Mouse (Mus musculus) intestine, embryonic 16.5 days (tissue): Measurements from ENCODE around the gene Gm17349. TPM values are rescaled to one million over a fixed set of nuclear protein-coding genes. Genes with fewer than 3 reads are reported as not detected.

Experiments used
- ATAC-seq: fragments of 200-750 bp; cut with Nextera tagmentation; 2 replicates; pipeline ENCODE4 v1.8.0; 2017; ENCODE audit warnings: moderate TSS enrichment, moderate library complexity
- H3K27ac ChIP-seq: fragments of 300-500 bp; sonication (generic); 2 replicates; pipeline ENCODE4 v1.5.1; 2014; ENCODE audit warnings: mild to moderate bottlenecking, low read length
- H3K27me3 ChIP-seq: fragments of 300-500 bp; sonication (generic); replicated peaks from 2 replicates; pipeline ENCODE4 v1.6.1; 2014; ENCODE audit warnings: low read length, control low read depth, mixed read lengths; ENCODE audit not compliant: control insufficient read depth, insufficient read depth
- H3K36me3 ChIP-seq: fragments of 300-500 bp; sonication (generic); 2 replicates; pipeline ENCODE4 v1.6.1; 2014; ENCODE audit warnings: low read length, control low read depth; ENCODE audit not compliant: control insufficient read depth, insufficient read depth
- H3K4me1 ChIP-seq: fragments of 300-500 bp; sonication (generic); 2 replicates; pipeline ENCODE4 v1.6.1; 2014; ENCODE audit warnings: low read length, control low read depth, mixed read lengths; ENCODE audit not compliant: control insufficient read depth, insufficient read depth
- H3K4me2 ChIP-seq: fragments of 300-500 bp; sonication (generic); 2 replicates; pipeline ENCODE4 v1.6.1; 2014; ENCODE audit warnings: low read depth, low read length, control low read depth
- H3K4me3 ChIP-seq: fragments of 300-500 bp; sonication (generic); 2 replicates; pipeline ENCODE4 v1.5.1; 2014; ENCODE audit warnings: mild to moderate bottlenecking, low read length
- H3K9ac ChIP-seq: fragments of 300-500 bp; sonication (generic); 2 replicates; pipeline ENCODE4 v1.6.1; 2014; ENCODE audit warnings: low read depth, low read length
- H3K9me3 ChIP-seq: fragments of 300-500 bp; sonication (generic); 2 replicates; pipeline ENCODE4 v1.6.1; 2016; ENCODE audit warnings: low read length, control low read depth; ENCODE audit not compliant: control insufficient read depth
- WGBS: fragments of 180-500 bp; shearing (Covaris S2); extraction: QIAGEN DNeasy Blood & Tissue Kit; methylation state at CpG from one replicate; pipeline ENCODE4 v1.1.7; 2014; 5-methylcytosine and 5-hydroxymethylcytosine counted together
- polyA plus RNA-seq: library from polyadenylated mRNA; unstranded; fragments of >200 nt; fragmentation: Nextera tagmentation; extraction: Ambion mirVana; gene quantifications from 2 replicates; pipeline ENCODE4 v1.2.1, GENCODE M21; 2015

Gene Gm17349
- polyA plus RNA-seq, 1 experiment from 2014 or later = not detected

DNA sequence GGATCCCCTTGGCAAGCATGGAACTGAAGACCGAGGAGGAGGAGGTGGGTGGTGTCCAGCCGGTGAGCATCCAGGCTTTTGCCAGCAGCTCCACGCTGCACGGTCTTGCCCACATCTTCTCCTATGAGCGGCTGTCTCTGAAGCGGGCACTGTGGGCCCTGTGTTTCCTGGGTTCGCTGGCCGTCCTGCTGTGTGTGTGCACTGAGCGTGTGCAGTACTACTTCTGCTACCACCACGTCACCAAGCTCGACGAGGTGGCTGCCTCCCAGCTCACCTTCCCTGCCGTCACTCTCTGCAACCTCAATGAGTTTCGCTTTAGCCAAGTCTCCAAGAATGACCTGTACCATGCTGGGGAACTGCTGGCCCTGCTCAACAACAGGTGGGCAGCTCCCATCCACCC lies 33.5 kb downstream of the Gm17349 start:
- ATAC-seq = no peak
- no peak overlapping the region for H3K9ac ChIP-seq
- no peaks in the 10 kb centered on the region for H3K36me3 ChIP-seq
- H3K9me3 ChIP-seq = no peaks in the 10 kb centered on the region
- no peak overlapping the region for H3K27ac ChIP-seq
- H3K4me2 ChIP-seq = no peak overlapping the region
- H3K4me3 ChIP-seq = no peak overlapping the region
- WGBS = 72% methylated on average over 14 of the region's 14 CpGs
- peaks cover 29% of the 10 kb centered on the region for H3K27me3 ChIP-seq
- peaks cover 12% of the 10 kb centered on the region for H3K4me1 ChIP-seq

DNA sequence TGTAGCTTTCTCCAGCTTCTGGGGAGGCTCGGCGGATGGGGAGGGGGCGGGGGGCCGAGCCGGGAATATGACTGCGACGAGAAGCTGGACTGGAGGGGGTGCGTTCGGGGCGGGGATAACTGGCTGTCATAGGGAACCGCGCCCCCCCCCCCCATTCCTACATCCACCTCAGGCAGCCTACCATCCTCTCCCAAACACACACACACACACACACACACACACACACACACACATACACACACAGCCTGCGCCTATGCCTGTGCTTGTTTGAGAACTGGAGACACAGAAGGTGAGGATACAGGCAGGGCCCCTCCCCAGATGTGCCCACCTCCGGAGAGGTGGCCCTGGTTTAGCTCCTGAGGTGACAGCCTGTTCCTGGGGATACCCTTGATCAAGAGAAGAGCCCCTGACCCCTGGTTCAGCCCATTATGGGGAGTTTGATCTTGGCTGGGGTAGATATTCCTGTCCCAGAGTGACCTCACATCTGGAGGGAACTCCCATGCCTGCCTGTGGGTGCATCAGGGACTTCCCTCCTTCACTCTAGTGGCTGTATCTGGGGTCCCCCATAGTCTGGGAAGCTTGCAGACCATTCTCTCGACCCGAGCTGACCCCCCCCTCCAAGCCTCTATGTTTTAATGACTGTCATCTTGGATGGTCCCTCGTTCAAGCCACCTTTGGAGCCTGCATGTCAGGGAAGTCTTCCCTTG lies 34.2 kb downstream of the Gm17349 start:
- peak overlapping the region; percentile 99 for H3K4me2 ChIP-seq
- H3K4me1 ChIP-seq = peaks cover 12% of the 10 kb centered on the region
- H3K4me3 ChIP-seq = peak overlapping the region; percentile 58
- H3K27ac ChIP-seq = no peak overlapping the region
- WGBS = 9% methylated on average over 14 of the region's 17 CpGs
- peak; percentile 22; the same call in 1 of the 2 replicates for ATAC-seq
- H3K36me3 ChIP-seq = no peaks in the 10 kb centered on the region
- peak overlapping the region; percentile 63 for H3K9ac ChIP-seq
- no peaks in the 10 kb centered on the region for H3K9me3 ChIP-seq
- peaks cover 35% of the 10 kb centered on the region for H3K27me3 ChIP-seq

DNA sequence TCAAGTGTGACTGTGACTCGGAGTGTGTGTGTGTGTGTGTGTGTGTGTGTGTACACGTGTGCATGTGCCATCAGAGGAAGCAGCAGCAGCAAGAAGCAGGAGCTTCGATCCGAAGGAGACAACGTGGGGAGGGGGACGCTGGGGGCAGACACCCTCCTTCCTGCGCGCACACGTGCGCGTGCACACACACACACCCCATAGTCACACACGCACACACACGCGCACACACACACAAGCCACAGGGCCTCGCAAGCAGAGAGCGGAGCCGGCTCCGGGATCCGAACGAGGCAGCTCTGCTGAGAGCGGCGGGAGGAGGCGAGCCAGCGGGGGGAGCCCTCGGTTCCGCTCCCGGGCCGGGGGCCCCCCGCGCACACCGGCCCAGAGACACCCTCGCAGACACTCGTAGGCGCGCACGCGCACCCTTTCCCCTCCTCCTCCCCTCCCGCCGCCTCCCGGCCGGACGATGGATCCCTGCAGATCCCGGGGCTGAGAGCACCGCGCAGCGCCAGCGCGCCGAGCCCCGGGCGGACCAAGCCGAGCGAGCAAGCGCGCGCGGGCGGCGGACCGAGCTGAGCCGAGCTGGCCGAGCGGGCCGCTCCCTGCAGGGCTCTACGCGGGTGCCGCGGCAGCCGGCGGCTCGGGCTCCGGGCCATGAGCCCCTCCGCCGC lies 35.0 kb downstream of the Gm17349 start, which contains the start of gene Asic1:
Gene Asic1 (plus strand): TSS at position 215 of the 668 bp plus-strand sequence.
- under 1% methylated on average over 61 of the region's 74 CpGs for WGBS
- H3K36me3 ChIP-seq = no peaks in the 10 kb centered on the region
- peak within 1 kb of the TSS; percentile 58 for H3K4me3 ChIP-seq
- peaks cover 12% of the 10 kb centered on the region for H3K4me1 ChIP-seq
- H3K9ac ChIP-seq = peak within 1 kb of the TSS; percentile 63
- no peaks in the 10 kb centered on the region for H3K9me3 ChIP-seq
- H3K27ac ChIP-seq = no peak within 1 kb of the TSS
- peaks cover 41% of the 10 kb centered on the region for H3K27me3 ChIP-seq
- peak; percentile 85 for ATAC-seq
- peak within 1 kb of the TSS; percentile 99 for H3K4me2 ChIP-seq

DNA sequence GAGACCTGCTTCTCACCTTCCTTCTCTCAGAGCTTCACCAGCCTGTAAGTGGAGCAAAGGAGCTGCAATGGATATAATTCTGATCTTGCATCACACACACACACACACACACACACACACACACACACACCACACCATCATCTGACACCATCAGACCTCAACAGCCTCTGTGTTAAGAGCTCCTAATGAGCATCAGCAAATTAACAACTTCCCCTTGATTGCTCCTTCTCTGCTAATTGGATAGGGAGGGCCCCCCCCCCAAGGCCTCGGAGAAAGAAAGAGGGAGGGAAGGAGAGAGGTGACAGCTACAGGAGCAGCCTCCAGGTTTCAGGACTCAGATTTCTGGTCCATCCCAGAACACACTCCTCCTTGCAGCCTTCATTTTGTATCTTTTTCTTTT lies 35.9 kb downstream of the Gm17349 start:
- no peaks in the 10 kb centered on the region for H3K36me3 ChIP-seq
- peaks cover 17% of the 10 kb centered on the region for H3K4me1 ChIP-seq
- peaks cover 42% of the 10 kb centered on the region for H3K27me3 ChIP-seq
- no peak overlapping the region for H3K4me2 ChIP-seq
- H3K4me3 ChIP-seq = no peak overlapping the region
- H3K9me3 ChIP-seq = no peaks in the 10 kb centered on the region
- WGBS = 0% methylated on average over 1 of the region's 1 CpGs
- ATAC-seq = no peak
- H3K27ac ChIP-seq = no peak overlapping the region
- H3K9ac ChIP-seq = no peak overlapping the region

DNA sequence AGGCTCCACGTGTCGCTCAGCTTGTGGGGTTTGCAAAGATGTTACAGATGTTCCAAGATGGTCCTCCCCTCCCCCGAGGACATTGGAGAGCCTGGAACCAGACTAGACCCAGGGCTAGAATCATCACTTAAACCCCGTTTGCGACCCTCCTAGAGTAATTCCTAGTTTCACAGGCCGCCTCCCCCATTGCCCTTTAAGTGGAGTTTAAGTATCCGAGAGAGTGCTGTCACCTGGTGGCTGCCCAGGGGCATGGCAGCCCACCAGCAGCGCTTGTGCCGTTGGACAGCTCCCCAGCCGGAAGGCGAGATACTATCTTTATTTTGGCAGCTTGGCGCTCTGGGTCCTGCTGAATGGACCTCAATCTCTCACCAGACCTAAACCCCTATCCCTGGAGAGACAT lies 36.4 kb downstream of the Gm17349 start:
- no peak overlapping the region for H3K4me2 ChIP-seq
- no peak overlapping the region for H3K27ac ChIP-seq
- 3% methylated on average over 12 of the region's 12 CpGs for WGBS
- peaks cover 41% of the 10 kb centered on the region for H3K27me3 ChIP-seq
- no peak overlapping the region for H3K4me3 ChIP-seq
- no peak overlapping the region for H3K9ac ChIP-seq
- H3K4me1 ChIP-seq = peaks cover 22% of the 10 kb centered on the region
- H3K36me3 ChIP-seq = no peaks in the 10 kb centered on the region
- no peaks in the 10 kb centered on the region for H3K9me3 ChIP-seq
- ATAC-seq = no peak

DNA sequence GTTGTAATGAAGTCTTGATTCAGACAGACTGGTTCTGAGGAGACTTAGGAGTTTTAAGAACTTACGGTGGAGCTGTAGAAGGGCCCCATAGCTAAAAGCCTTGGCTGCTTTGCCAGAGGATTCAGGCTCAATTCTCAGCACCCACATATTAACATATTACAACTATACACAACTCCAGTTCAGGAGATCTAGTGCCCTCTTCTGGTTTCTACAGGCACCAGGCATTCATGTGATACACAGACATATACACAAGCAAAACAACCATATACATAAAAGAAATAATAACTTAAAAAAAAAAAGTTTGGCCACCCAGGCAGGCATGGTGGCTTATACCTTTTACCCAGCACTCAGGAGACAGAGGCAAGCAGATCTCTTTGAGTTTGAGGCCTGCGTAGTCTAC lies 37.7 kb downstream of the Gm17349 start:
- no peaks in the 10 kb centered on the region for H3K36me3 ChIP-seq
- 94% methylated on average over 2 of the region's 2 CpGs for WGBS
- no peak overlapping the region for H3K4me2 ChIP-seq
- no peak overlapping the region for H3K27ac ChIP-seq
- H3K27me3 ChIP-seq = peaks cover 34% of the 10 kb centered on the region
- H3K4me3 ChIP-seq = no peak overlapping the region
- peaks cover 23% of the 10 kb centered on the region for H3K4me1 ChIP-seq
- H3K9ac ChIP-seq = no peak overlapping the region
- ATAC-seq = no peak
- no peaks in the 10 kb centered on the region for H3K9me3 ChIP-seq

DNA sequence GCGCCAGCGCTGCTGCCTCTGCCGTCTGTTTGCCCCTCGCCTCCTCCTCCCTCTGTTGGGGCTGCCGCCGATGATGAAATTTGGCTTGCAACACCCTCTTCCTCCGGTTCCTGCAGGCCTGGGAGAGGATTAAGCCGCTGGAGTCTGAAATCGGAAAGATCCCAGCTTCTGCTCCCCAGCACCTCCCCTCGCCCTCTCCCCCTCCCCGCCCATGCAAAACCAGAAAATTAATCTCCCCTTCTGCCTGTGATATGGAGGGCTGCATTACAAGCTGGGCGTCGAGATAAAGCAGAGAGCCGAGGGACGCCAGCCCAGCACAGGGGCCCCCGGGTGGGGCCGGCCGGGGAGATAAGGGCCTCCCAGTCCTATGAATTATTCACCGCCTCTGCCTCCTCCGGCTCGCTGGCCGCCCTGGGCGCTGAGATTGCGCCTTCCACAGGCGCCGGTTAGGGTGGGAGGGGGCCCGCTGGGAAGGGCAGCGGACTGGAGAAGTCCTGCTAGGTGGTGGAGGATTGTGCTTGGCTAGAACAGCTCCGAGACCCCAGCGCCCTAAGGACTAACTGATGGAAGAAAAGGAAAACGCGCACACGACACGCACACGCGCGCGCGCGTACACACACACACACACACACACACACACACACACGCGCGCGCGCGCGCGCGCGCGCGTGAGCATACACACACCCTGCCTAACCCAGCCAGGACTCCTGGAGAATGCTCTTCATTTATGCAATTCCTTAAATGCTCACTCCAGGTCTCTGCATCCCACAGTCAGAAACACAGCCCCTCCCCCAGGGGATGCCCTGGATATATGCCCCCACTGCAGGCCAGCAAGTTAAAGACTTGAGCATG lies 40.5 kb downstream of the Gm17349 start:
- Histone ChIP-seq H3K9ac (peak overlapping the region; percentile 60), H3K27me3 (peaks cover 14% of the 10 kb centered on the region), H3K4me3 (peak overlapping the region; percentile 49), H3K4me1 (peaks cover 13% of the 10 kb centered on the region), H3K27ac (peak overlapping the region; percentile 48), H3K36me3 (no peaks in the 10 kb centered on the region), H3K9me3 (no peaks in the 10 kb centered on the region), H3K4me2 (peak overlapping the region; percentile 91)
- under 1% methylated on average over 46 of the region's 52 CpGs for WGBS
- peak; percentile 91 for ATAC-seq

DNA sequence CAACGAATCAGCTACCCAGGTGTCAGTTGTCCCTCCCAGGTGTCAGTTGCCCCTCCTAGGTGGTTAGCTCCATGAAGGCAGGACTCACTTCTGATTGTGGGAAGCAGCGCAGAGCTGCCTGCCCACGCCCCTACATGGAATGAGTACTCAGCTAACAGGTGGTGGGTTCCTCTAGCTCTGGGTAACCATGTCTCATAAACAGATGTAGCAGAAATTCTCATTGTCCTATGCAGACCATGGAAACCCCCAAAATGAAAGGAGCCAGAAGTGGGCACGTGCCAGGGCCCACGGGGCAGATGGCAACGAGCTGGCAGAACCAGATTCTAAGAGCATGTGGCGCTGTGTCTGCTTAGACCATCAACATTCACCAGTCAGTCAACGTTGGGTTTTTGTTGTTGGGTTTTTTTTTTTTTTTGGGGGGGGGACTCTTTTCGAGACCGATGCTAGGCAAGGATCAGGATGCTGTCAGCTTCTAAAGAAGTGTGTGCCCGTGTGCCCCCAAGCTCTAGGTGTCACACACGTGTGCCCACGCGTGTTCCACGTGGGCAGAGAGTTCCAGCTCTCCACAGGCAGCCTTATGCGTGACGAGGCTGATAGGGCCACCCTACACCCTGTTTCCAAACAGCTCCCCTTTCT lies 41.2 kb downstream of the Gm17349 start:
- peak; percentile 19; the same call in 1 of the 2 replicates for ATAC-seq
- WGBS = 3% methylated on average over 17 of the region's 17 CpGs
- peak overlapping the region; percentile 60 for H3K9ac ChIP-seq
- H3K9me3 ChIP-seq = no peaks in the 10 kb centered on the region
- peak overlapping the region; percentile 48 for H3K27ac ChIP-seq
- no peaks in the 10 kb centered on the region for H3K36me3 ChIP-seq
- H3K27me3 ChIP-seq = peaks cover 12% of the 10 kb centered on the region
- peak overlapping the region; percentile 49 for H3K4me3 ChIP-seq
- H3K4me1 ChIP-seq = peaks cover 13% of the 10 kb centered on the region
- H3K4me2 ChIP-seq = peak overlapping the region; percentile 91

DNA sequence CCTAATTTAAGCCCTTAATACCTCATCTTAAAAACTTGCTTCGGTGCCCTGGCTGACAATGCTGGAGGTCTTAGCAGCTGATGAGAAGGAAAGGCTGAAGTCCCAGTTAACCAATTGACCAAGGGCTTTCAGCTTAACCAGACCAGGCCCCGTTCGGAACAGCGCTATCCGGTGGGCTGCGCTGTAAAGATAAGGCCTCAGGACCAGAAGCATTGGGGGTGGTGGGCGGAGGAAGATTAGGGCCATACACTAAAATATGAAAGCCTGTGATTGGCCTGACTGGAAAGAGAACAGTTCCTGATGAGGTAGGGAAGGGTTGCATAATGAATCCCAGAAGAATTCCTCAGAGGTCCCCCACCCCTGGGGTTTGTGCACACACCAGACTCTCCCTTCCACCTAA lies 42.9 kb downstream of the Gm17349 start:
- no peak for ATAC-seq
- WGBS = 50% methylated on average over 7 of the region's 7 CpGs
- Histone ChIP-seq H3K27ac (no peak overlapping the region), H3K4me3 (no peak overlapping the region), H3K36me3 (no peaks in the 10 kb centered on the region), H3K4me1 (peaks cover 11% of the 10 kb centered on the region), H3K27me3 (peaks cover 12% of the 10 kb centered on the region), H3K9me3 (no peaks in the 10 kb centered on the region), H3K4me2 (no peak overlapping the region), H3K9ac (no peak overlapping the region)
